Mouse (Mus musculus) mammary gland, adult 2 months (tissue): ENCODE measurements around the gene Reck. TPM values are rescaled to one million over a fixed set of nuclear protein-coding genes. Genes with fewer than 3 reads are reported as not detected.

Source experiments
- polyA plus RNA-seq: library from polyadenylated mRNA; depleted of rRNA; stranded (reverse); fragments of >200 nt; gene quantifications from 2 replicates; pipeline ENCODE4 v1.2.3, GENCODE M21; 2012; ENCODE audit warnings: low replicate concordance; rRNA removed

Gene Reck
- 21.4 and 25.5 TPM in 2 replicates for polyA plus RNA-seq

GRCm38 (mm10) chr4:43875160-43875918 lies at the start of gene Reck:
Reck (plus strand) TSS chr4:43875530.

GRCm38 (mm10) chr4:43840101-43840500 lies 35.2 kb upstream of the Reck start, which contains the start of gene Olfr157:
Olfr157 (minus strand) TSS chr4:43840201.

GRCm38 (mm10) chr4:43851265-43851664 lies 24.1 kb upstream of the Reck start, which contains the start of gene Olfr155:
Olfr155 (plus strand) TSS chr4:43851565.

GRCm38 (mm10) chr4:43957292-43957845 lies 82.0 kb downstream of the Reck start, which contains the start of gene Glipr2:
Glipr2 (plus strand) TSS chr4:43957401.

GRCm38 (mm10) chr4:43983181-43983580 lies 107.9 kb downstream of the Reck start, which contains the start of gene Ccin:
Ccin (plus strand) TSS chr4:43983483.

Other genes with a start within 250 kb of the Reck start
- 42.2 and 51.5 TPM in 2 replicates for gene Npr2, start 243.6 kb upstream of the Reck start, polyA plus RNA-seq
- gene Spag8, start 221.9 kb upstream of the Reck start, polyA plus RNA-seq = 0.92 and 1.7 TPM in 2 replicates
- 87.4 and 136 TPM in 2 replicates for gene Hint2, start 219.1 kb upstream of the Reck start, polyA plus RNA-seq
- gene Tmem8b, start 206.6 kb upstream of the Reck start, polyA plus RNA-seq = 12.3 and 18.7 TPM in 2 replicates
- 0.02 and 0.09 TPM in 2 replicates for gene Fam221b, start 206.4 kb upstream of the Reck start, polyA plus RNA-seq
- not detected in 2 replicates for gene Olfr70, start 174.7 kb upstream of the Reck start, polyA plus RNA-seq
- gene Olfr71, start 165.3 kb upstream of the Reck start, polyA plus RNA-seq = not detected in 2 replicates
- gene Hrct1, start 148.3 kb upstream of the Reck start, polyA plus RNA-seq = 21.9 and 24.8 TPM in 2 replicates
- 5.1 and 8.1 TPM in 2 replicates for gene Spaar, start 145.5 kb upstream of the Reck start, polyA plus RNA-seq
- 0.14 TPM in 1 of 2 replicates, not detected in the other for gene Olfr159, start 104.5 kb upstream of the Reck start, polyA plus RNA-seq
- gene Olfr156, start 51.6 kb upstream of the Reck start, polyA plus RNA-seq = 0.10 TPM in 1 of 2 replicates, not detected in the other
- not detected in 2 replicates for gene Olfr157, start 35.3 kb upstream of the Reck start, polyA plus RNA-seq
- not detected in 2 replicates for gene Olfr155, start 24.0 kb upstream of the Reck start, polyA plus RNA-seq
- gene Glipr2, start 81.9 kb downstream of the Reck start, polyA plus RNA-seq = 20.5 and 26.7 TPM in 2 replicates
- 0.22 and 0.23 TPM in 2 replicates for gene Ccin, start 108.0 kb downstream of the Reck start, polyA plus RNA-seq
- gene Clta, start 128.9 kb downstream of the Reck start, polyA plus RNA-seq = 86.8 and 209 TPM in 2 replicates
- 17.4 and 18.9 TPM in 2 replicates for gene Gne, start 208.6 kb downstream of the Reck start, polyA plus RNA-seq